Mouse (Mus musculus): Measurements from ENCODE around the gene Ldlrad3. TPM values are rescaled to one million over a fixed set of nuclear protein-coding genes. Genes with fewer than 3 reads are reported as not detected.

Gene Ldlrad3
- total RNA-seq, 2 experiments from 2014 or later: 9.8 to 9.9 TPM

- no peak for DNase-seq
These were observed 187.1 kb downstream of the Ldlrad3 start for GRCm38 (mm10) chr2:101998911-101999572.

- no peak for DNase-seq
These were observed 189.2 kb downstream of the Ldlrad3 start for GRCm38 (mm10) chr2:101997013-101997412.

GRCm38 (mm10) chr2:101992574-101993310 lies 193.4 kb downstream of the Ldlrad3 start:
- DNase-seq: no peak

GRCm38 (mm10) chr2:101991726-101992125 lies 194.5 kb downstream of the Ldlrad3 start:
- DNase-seq: no peak

GRCm38 (mm10) chr2:101986344-101987087 lies 199.7 kb downstream of the Ldlrad3 start:
- DNase-seq: no peak

- DNase-seq: no peak
These were observed 202.2 kb downstream of the Ldlrad3 start for GRCm38 (mm10) chr2:101983853-101984543.

- DNase-seq: peak; percentile 47
These were observed 202.9 kb downstream of the Ldlrad3 start for GRCm38 (mm10) chr2:101983082-101983852.

- DNase-seq: no peak
These were observed 204.2 kb downstream of the Ldlrad3 start for GRCm38 (mm10) chr2:101981964-101982498.

GRCm38 (mm10) chr2:101981211-101981610 lies 205.0 kb downstream of the Ldlrad3 start:
- no peak for DNase-seq

GRCm38 (mm10) chr2:101980456-101980947 lies 205.7 kb downstream of the Ldlrad3 start:
- DNase-seq: no peak

- peak; percentile 61 for DNase-seq
These were observed 207.4 kb downstream of the Ldlrad3 start for GRCm38 (mm10) chr2:101978534-101979525.

- no peak for DNase-seq
These were observed 209.7 kb downstream of the Ldlrad3 start for GRCm38 (mm10) chr2:101976399-101977064.

- DNase-seq: no peak
These were observed 212.4 kb downstream of the Ldlrad3 start for GRCm38 (mm10) chr2:101973810-101974209.

- DNase-seq: no peak
These were observed 218.6 kb downstream of the Ldlrad3 start for GRCm38 (mm10) chr2:101967601-101968000.

GRCm38 (mm10) chr2:101967152-101967551 lies 219.0 kb downstream of the Ldlrad3 start:
- no peak for DNase-seq

- DNase-seq: no peak
These were observed 220.2 kb downstream of the Ldlrad3 start for GRCm38 (mm10) chr2:101966017-101966416.

- DNase-seq: no peak
These were observed 220.7 kb downstream of the Ldlrad3 start for GRCm38 (mm10) chr2:101965515-101965914.

GRCm38 (mm10) chr2:101963367-101963766 lies 222.8 kb downstream of the Ldlrad3 start:
- DNase-seq: no peak

- DNase-seq: no peak
These were observed 223.8 kb downstream of the Ldlrad3 start for GRCm38 (mm10) chr2:101962349-101962748.
